Mouse (Mus musculus): Measurements from ENCODE around the gene Usp51. TPM values are rescaled to one million over a fixed set of nuclear protein-coding genes. Genes with fewer than 3 reads are reported as not detected.
"Not testable (repeated sequence)": the region's sequence is repeated elsewhere in the genome, so short reads cannot be mapped to it uniquely, and the experiment has no call there.

Usp51 gene
- polyA plus RNA-seq, 1 experiment from 2014 or later, result 3.8 TPM

DNA sequence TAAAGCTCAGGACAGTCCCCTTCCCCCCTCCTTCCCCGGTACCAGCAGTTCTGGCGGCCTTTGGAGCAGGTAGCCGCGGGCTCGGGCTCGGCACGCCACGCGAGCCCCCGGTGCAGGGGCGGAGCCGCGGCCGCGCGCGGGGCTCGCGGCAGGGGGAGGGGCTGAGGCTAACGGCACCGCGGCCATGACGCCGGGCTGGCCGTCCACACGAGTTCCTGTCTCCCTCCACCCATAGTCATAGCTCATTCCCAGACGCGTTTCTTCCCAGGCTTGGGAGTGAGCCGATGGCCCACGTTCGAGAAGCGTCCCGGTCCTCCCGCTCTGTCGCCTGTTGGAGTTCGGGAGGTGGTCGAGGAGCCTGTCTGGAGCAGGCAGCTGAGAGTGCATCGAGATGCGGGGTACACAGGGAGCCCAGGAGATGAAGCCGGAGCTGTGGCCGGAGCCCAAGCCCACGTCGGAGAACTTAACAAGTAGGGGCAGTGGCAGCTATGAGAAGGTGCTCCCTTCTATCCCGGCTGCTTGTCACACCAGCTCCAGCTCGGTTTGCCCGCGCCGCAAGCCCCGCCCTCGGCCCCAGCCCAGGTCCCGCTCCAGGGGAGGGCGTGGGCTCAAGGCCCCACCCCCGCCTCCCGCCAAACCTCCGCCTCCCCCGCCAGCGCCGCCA, 884 bp downstream of the Usp51 start:
- H3K4me1 ChIP-seq (replicated peaks; ENCODE audit: control insufficient read depth, insufficient read depth, low read length), result no peaks in the 10 kb centered on the region
- ATAC-seq (ENCODE audit: low FRiP score), result peak; percentile 89
- no peaks in the 10 kb centered on the region for H3K36me3 ChIP-seq (ENCODE audit: control insufficient read depth, insufficient read depth, low read length)
- 0 out of 2 replicates have a peak, but pooled peaks cover 2% of the 10 kb centered on the region for H3K27me3 ChIP-seq (ENCODE audit: control insufficient read depth, insufficient read depth, low read length)
- WGBS, result 16% methylated on average over 45 of the region's 58 CpGs
- peak overlapping the region; percentile 53 for H3K4me3 ChIP-seq (ENCODE audit: low read depth, low read length)
- DNase-seq (ENCODE audit: low spot score), result peak; percentile 64
- H3K9me3 ChIP-seq (ENCODE audit: control insufficient read depth, low read length), result no peaks in the 10 kb centered on the region
- H3K9ac ChIP-seq (ENCODE audit: low read depth, low read length), result peak overlapping the region; percentile 57
- H3K4me2 ChIP-seq (replicated peaks; ENCODE audit: low read depth, low read length), result peak overlapping the region; percentile 52
- peak overlapping the region; percentile 74 for H3K27ac ChIP-seq (ENCODE audit: low read depth, low read length)

DNA sequence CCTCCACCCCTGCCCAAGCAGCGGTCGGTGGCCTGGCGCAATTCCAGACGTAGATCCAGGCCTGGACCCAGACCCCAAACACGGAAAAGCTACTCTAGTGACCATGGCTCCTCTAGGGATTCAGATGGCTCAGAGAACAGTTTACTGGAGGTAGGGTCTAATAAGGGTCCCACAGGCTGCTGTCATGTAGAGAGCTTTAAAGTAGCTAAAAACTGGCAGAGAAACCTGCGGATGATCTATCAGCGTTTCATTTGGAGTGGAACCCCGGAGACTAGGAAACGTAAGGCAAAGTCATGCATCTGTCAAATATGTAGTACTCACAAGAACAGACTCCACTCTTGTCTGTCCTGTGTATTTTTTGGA, 1.4 kb downstream of the Usp51 start:
- H3K4me3 ChIP-seq (ENCODE audit: low read depth, low read length), result peak overlapping the region; percentile 53
- no peaks in the 10 kb centered on the region for H3K36me3 ChIP-seq (ENCODE audit: control insufficient read depth, insufficient read depth, low read length)
- peak overlapping the region; percentile 52 for H3K4me2 ChIP-seq (replicated peaks; ENCODE audit: low read depth, low read length)
- no peak overlapping the region for H3K27ac ChIP-seq (ENCODE audit: low read depth, low read length)
- no peaks in the 10 kb centered on the region for H3K4me1 ChIP-seq (replicated peaks; ENCODE audit: control insufficient read depth, insufficient read depth, low read length)
- DNase-seq (ENCODE audit: low spot score), result no peak
- 30% methylated on average over 9 of the region's 9 CpGs for WGBS
- ATAC-seq (ENCODE audit: low FRiP score), result 0 out of 2 replicates have a peak, but pooled peaks have one; percentile 13
- H3K9me3 ChIP-seq (ENCODE audit: control insufficient read depth, low read length), result no peaks in the 10 kb centered on the region
- H3K9ac ChIP-seq (ENCODE audit: low read depth, low read length), result peak overlapping the region; percentile 57
- H3K27me3 ChIP-seq (ENCODE audit: control insufficient read depth, insufficient read depth, low read length), result 0 out of 2 replicates have a peak, but pooled peaks cover 2% of the 10 kb centered on the region

DNA sequence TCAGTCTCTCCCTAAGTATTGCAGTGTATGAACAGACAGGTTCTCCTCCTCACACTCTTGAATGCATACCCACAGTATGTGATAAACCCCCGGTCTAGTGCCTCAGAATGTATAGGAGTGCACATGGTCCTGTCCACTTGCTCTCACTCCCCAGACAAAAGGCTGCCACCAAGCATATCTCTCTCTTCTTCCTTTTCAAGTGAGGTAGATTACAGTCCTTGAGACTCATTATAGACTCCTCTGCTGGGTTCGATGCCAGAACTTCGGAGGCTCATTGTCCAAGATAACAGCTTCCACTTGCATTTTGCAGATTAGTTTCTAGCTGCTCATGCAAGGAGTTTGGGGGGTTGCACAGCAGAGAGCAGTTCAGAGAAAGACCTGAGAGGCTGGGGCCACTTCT, 19.0 kb downstream of the Usp51 start:
- H3K9me3 ChIP-seq (ENCODE audit: control insufficient read depth, low read length), result not testable (repeated sequence)

DNA sequence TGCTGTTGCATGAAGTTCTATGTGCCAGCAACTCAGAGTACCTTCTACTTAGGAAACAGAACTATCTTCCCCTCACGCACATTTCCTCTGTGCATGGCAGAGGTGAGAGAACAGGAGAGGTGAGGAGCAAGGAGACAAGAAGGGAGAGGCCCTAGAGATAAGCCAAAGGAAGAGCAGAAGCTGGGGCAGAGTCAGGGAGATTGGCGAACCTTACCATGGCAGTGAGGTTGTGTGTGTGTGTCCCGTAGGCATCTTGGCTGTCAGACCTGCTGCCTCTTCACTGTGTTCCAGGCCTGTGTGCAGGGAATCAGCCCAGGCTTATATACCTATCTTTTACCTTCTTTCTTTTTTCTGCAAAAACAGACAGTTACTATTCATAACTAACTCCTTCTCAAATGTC, 19.4 kb downstream of the Usp51 start:
- H3K9ac ChIP-seq (ENCODE audit: low read depth, low read length); H3K36me3 ChIP-seq (ENCODE audit: control insufficient read depth, insufficient read depth, low read length): not testable (repeated sequence)

More for the DNA sequence above, 19.0 kb downstream of the Usp51 start:
- not testable (repeated sequence) for H3K4me2 ChIP-seq (replicated peaks; ENCODE audit: low read depth, low read length); H3K36me3 ChIP-seq (ENCODE audit: control insufficient read depth, insufficient read depth, low read length); DNase-seq (ENCODE audit: low spot score); H3K27ac ChIP-seq (ENCODE audit: low read depth, low read length); H3K4me1 ChIP-seq (replicated peaks; ENCODE audit: control insufficient read depth, insufficient read depth, low read length); H3K4me3 ChIP-seq (ENCODE audit: low read depth, low read length); H3K9ac ChIP-seq (ENCODE audit: low read depth, low read length); ATAC-seq (ENCODE audit: low FRiP score); H3K27me3 ChIP-seq (ENCODE audit: control insufficient read depth, insufficient read depth, low read length)
- WGBS, result no CpG with 5 or more reads among the region's 3 CpGs

DNA sequence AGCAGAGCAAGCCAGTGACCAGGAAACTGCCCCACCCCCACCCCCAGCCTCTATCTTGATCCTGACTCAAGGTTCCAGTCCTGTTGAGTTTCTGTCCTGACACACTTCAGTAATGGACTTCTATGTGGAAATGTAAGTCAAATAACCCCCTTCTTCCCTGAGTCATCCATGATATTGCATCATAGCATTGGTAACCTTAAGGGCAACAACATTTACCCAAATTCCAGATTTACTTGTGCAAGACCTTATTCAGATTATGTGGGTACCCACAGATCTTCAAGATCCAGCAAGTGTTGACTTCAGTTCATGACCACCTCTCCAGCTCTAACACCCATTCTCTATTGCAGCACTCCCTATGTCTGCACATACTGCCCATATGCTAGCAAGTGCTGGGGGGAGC, 25.3 kb downstream of the Usp51 start:
- H3K36me3 ChIP-seq (ENCODE audit: control insufficient read depth, insufficient read depth, low read length), result not testable (repeated sequence)

More for the DNA sequence above, 19.4 kb downstream of the Usp51 start:
- not testable (repeated sequence) for H3K4me3 ChIP-seq (ENCODE audit: low read depth, low read length); H3K9me3 ChIP-seq (ENCODE audit: control insufficient read depth, low read length); DNase-seq (ENCODE audit: low spot score); H3K4me1 ChIP-seq (replicated peaks; ENCODE audit: control insufficient read depth, insufficient read depth, low read length); H3K27me3 ChIP-seq (ENCODE audit: control insufficient read depth, insufficient read depth, low read length); H3K27ac ChIP-seq (ENCODE audit: low read depth, low read length); ATAC-seq (ENCODE audit: low FRiP score); H3K4me2 ChIP-seq (replicated peaks; ENCODE audit: low read depth, low read length)
- WGBS, result 81% methylated on average over 2 of the region's 3 CpGs

DNA sequence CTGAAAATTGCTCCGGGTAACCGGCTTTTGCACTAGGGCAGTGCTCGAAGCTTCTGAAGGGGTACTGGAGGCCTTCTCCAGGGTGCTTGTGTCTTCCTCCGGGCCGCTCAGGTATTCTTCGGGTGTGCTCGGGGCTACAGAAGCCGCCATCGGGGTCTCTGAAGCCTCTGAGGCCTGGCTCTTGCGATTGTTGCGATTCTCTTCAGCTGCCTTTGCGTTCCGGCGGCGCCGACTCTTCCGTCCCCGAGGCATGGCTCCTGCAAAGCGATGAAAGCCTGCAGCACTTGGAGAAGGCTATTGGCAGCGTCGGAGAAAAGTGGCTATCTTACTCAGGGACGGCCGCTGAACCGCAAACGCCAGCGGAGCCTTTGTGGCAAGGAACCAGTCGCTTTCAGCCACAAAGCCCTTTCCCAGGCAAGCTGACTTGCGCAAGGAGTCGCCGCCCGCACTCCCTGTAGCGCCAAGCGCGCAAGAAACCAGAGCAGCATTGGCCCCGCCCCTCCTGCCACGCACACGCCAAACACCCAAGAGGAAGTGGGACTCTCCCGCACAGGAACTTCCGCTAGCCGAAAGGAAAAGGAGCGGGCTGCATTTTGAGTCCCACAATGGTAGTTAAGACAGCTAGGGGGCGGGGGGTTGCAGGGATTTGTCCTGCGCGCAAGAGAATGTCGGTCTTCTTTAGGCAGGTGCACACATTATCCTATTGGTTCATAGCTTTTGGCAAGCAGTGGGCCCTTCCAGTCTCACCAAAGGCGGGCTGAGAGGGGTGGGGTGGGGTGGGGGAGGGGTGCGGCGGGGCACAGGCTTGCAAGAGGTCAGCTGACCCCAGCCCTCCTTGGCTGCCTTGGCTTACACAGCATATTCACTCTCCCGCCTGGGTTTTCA, 31.1 kb downstream of the Usp51 start, which contains the start of gene Mageh1:
Gene Mageh1 (minus strand): TSS at position 489 of the 885 bp plus-strand sequence.
- H3K27me3 ChIP-seq (ENCODE audit: control insufficient read depth, insufficient read depth, low read length), result peaks cover 7% of the 10 kb centered on the region
- peak; percentile 92 for ATAC-seq (ENCODE audit: low FRiP score)
- peak within 1 kb of the TSS; percentile 91 for H3K27ac ChIP-seq (ENCODE audit: low read depth, low read length)
- 8% methylated on average over 44 of the region's 49 CpGs for WGBS
- H3K9me3 ChIP-seq (ENCODE audit: control insufficient read depth, low read length), result no peaks in the 10 kb centered on the region
- peak; percentile 85 for DNase-seq (ENCODE audit: low spot score)
- peak within 1 kb of the TSS; percentile 77 for H3K9ac ChIP-seq (ENCODE audit: low read depth, low read length)
- no peaks in the 10 kb centered on the region for H3K4me1 ChIP-seq (replicated peaks; ENCODE audit: control insufficient read depth, insufficient read depth, low read length)
- no peaks in the 10 kb centered on the region for H3K36me3 ChIP-seq (ENCODE audit: control insufficient read depth, insufficient read depth, low read length)
- H3K4me3 ChIP-seq (ENCODE audit: low read depth, low read length), result peak within 1 kb of the TSS; percentile 54
- H3K4me2 ChIP-seq (replicated peaks; ENCODE audit: low read depth, low read length), result peak within 1 kb of the TSS; percentile 46

More for the DNA sequence above, 25.3 kb downstream of the Usp51 start:
- H3K4me3 ChIP-seq (ENCODE audit: low read depth, low read length); H3K4me2 ChIP-seq (replicated peaks; ENCODE audit: low read depth, low read length); H3K27ac ChIP-seq (ENCODE audit: low read depth, low read length); H3K9ac ChIP-seq (ENCODE audit: low read depth, low read length); DNase-seq (ENCODE audit: low spot score); H3K27me3 ChIP-seq (ENCODE audit: control insufficient read depth, insufficient read depth, low read length); H3K9me3 ChIP-seq (ENCODE audit: control insufficient read depth, low read length); H3K4me1 ChIP-seq (replicated peaks; ENCODE audit: control insufficient read depth, insufficient read depth, low read length); ATAC-seq (ENCODE audit: low FRiP score): not testable (repeated sequence)

DNA sequence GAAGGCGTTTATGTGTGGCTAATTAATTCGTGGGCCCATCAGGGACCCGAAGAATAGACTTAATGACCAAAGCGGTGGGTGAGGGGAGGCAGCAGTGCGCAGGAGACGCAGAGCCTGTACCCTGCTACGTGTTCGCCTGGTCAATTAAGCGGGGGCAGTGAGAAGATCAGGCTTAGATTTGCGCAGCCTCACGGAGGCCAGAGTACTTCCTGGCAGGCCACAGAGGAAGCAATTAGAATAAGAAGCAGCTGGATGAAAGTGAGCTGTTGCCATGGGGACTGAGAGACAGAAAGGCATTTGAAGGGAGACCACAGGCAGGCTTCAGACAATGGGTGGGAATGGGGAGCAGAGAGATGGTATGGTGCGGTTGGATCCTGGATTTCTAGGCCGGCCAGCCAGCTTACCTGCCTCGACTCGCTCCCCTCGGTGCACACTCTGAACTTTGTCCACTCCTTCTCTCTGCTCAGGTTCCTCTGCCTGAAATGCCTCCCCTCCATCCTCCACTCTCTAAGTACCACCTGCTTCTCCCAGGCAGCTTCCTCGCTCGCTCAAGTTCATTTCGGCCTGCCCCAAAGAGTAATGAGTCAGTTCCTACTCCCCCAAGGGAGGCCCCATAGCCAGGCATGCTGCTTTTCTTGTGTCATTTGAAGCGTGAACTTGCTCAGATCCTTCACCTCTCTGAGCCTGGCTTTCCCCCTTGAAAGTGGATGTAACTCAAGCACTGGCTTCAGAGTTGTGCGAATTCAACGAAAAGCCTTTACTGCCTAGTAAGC, 31.9 kb downstream of the Usp51 start:
- not testable (repeated sequence) for H3K9me3 ChIP-seq (ENCODE audit: control insufficient read depth, low read length); H3K4me3 ChIP-seq (ENCODE audit: low read depth, low read length); DNase-seq (ENCODE audit: low spot score); H3K36me3 ChIP-seq (ENCODE audit: control insufficient read depth, insufficient read depth, low read length); H3K27me3 ChIP-seq (ENCODE audit: control insufficient read depth, insufficient read depth, low read length); H3K4me1 ChIP-seq (replicated peaks; ENCODE audit: control insufficient read depth, insufficient read depth, low read length); H3K9ac ChIP-seq (ENCODE audit: low read depth, low read length)
- H3K27ac ChIP-seq (ENCODE audit: low read depth, low read length), result peak overlapping the region; percentile 91
- peak; percentile 95 for ATAC-seq (ENCODE audit: low FRiP score)
- 20% methylated on average over 6 of the region's 22 CpGs for WGBS
- peak overlapping the region; percentile 46; the same call in 1 of the 2 replicates for H3K4me2 ChIP-seq (replicated peaks; ENCODE audit: low read depth, low read length)
